In genomic region chr16:32076406-32076805, GRCm38 (mm10) we compare ENCODE assay signal across 13 mouse cellular contexts. TPM values are rescaled to one million over a fixed set of nuclear protein-coding genes. Genes with fewer than 3 reads are reported as not detected.
DNase-seq lines count a peak whose midpoint lies in the region; ATAC-seq lines count a peak whose summit lies in the region.
"Had no signal": no experiment of that assay in that cellular context is flagged by ENCODE, and none has a peak within 500 bp of the region (broad histone marks: within the 10 kb centered on the region; RNA-seq: fewer than 3 reads in every experiment).

No protein-coding gene starts in this region.

- H3K4me3 ChIP-seq in heart, embryonic 15.5 days: no peak overlapping the region
- no peak overlapping the region for H3K4me3 ChIP-seq in limb, embryonic 13.5 days
- H3K4me3 ChIP-seq in limb, embryonic 10.5 days: no peak overlapping the region

- DNase-seq in cerebellum, adult 9-10 months: peak; percentile 46
- no peak for DNase-seq in cerebellum, adult 9-11 months
- DNase-seq in heart, postnatal 25 days (ENCODE audit: low spot score): no peak
- no peak for DNase-seq in limb, embryonic 10.5 days (ENCODE audit: low spot score)
- DNase-seq in NIH3T3 (ENCODE audit: low read depth): peak; percentile 23
- DNase-seq in layer of hippocampus, adult 9-10 months (ENCODE audit: low spot score): no peak
- DNase-seq: cerebellum, postnatal 36 days; gastrocnemius, postnatal 25 days; kidney, postnatal 36 days had no signal

- no peak overlapping the region for H3K9ac ChIP-seq in heart, embryonic 15.5 days
- no peak overlapping the region for H3K9ac ChIP-seq in limb, embryonic 13.5 days

- no peaks in the 10 kb centered on the region for H3K27me3 ChIP-seq in heart, embryonic 15.5 days
- no peaks in the 10 kb centered on the region for H3K27me3 ChIP-seq in limb, embryonic 13.5 days
- H3K27me3 ChIP-seq in limb, embryonic 10.5 days (ENCODE audit: low read depth, poor library complexity, severe bottlenecking): no peaks in the 10 kb centered on the region
- H3K27me3 ChIP-seq: liver, embryonic 15.5 days had no signal

- H3K27ac ChIP-seq in heart, embryonic 15.5 days: no peak overlapping the region
- H3K27ac ChIP-seq in limb, embryonic 13.5 days: no peak overlapping the region
- H3K27ac ChIP-seq in limb, embryonic 10.5 days: no peak overlapping the region
- H3K27ac ChIP-seq: liver, embryonic 15.5 days had no signal

- no peaks in the 10 kb centered on the region for H3K36me3 ChIP-seq in heart, embryonic 15.5 days
- peaks cover 3% of the 10 kb centered on the region; the same call in 1 of the 2 replicates for H3K36me3 ChIP-seq in limb, embryonic 13.5 days
- H3K36me3 ChIP-seq in limb, embryonic 10.5 days: peaks cover 16% of the 10 kb centered on the region
- H3K36me3 ChIP-seq: liver, embryonic 15.5 days had no signal

- ATAC-seq in heart, embryonic 15.5 days (replicated peaks; ENCODE audit: insufficient number of reproducible peaks, insufficient read depth, low FRiP score, low read depth): no peak
- ATAC-seq in limb, embryonic 13.5 days (ENCODE audit: low FRiP score, low read depth): no peak

- H3K4me2 ChIP-seq in heart, embryonic 15.5 days: peak overlapping the region; percentile 60
- peak overlapping the region; percentile 21; the same call in 1 of the 2 replicates for H3K4me2 ChIP-seq in limb, embryonic 13.5 days (replicated peaks)

- intact Hi-C loops in heart, postnatal 25 days (cut with DNase I): loop anchor here (5.0 kb wide), 2 partner anchors 34 to 74 kb away; partner anchors contain the start of gene Senp5

- H3K4me1 ChIP-seq in heart, embryonic 15.5 days (replicated peaks): peaks cover 25% of the 10 kb centered on the region
- H3K4me1 ChIP-seq in limb, embryonic 13.5 days: peaks cover 21% of the 10 kb centered on the region
- peaks cover 19% of the 10 kb centered on the region for H3K4me1 ChIP-seq in limb, embryonic 10.5 days

- 35% methylated on average over 3 of the region's 3 CpGs for whole genome bisulfite sequencing in heart, embryonic 15.5 days
- 58% methylated on average over 3 of the region's 3 CpGs for WGBS in limb, embryonic 13.5 days
- WGBS in limb, embryonic 10.5 days: 96% methylated on average over 3 of the region's 3 CpGs

- no peaks in the 10 kb centered on the region for H3K9me3 ChIP-seq in heart, embryonic 15.5 days (replicated peaks)
- no peaks in the 10 kb centered on the region for H3K9me3 ChIP-seq in limb, embryonic 13.5 days
- H3K9me3 ChIP-seq in limb, embryonic 10.5 days (replicated peaks): no peaks in the 10 kb centered on the region
- H3K9me3 ChIP-seq: G1E; liver, embryonic 15.5 days had no signal

RNA-seq across cellular contexts. Expression of gene Pak2, which starts 2.7 kb away (rescaled TPM):
- 21.8 and 23.8 TPM in 2 replicates for polyA plus RNA-seq in heart, embryonic 15.5 days (2015; fragmentation: Nextera tagmentation; extraction: Ambion mirVana)
- 10 to 100 TPM; 24.7 to 27.7 TPM for total RNA-seq in heart, postnatal 25 days (2021)
- polyA plus RNA-seq in limb, embryonic 13.5 days (2015; fragmentation: Nextera tagmentation; extraction: Ambion mirVana): 30.0 and 32.3 TPM in 2 replicates
- 35.8 and 38.1 TPM in 2 replicates for polyA plus RNA-seq in limb, embryonic 10.5 days (2016; fragmentation: Nextera tagmentation; extraction: Ambion mirVana)

RNA-seq across cellular contexts. Expression of gene Pigx, which starts 23.1 kb away (rescaled TPM):
- polyA plus RNA-seq in heart, embryonic 15.5 days (2015; fragmentation: Nextera tagmentation; extraction: Ambion mirVana): 60.1 and 64.3 TPM in 2 replicates
- 10 to 100 TPM; 19.2 to 21.9 TPM for total RNA-seq in heart, postnatal 25 days (2021)
- polyA plus RNA-seq in limb, embryonic 13.5 days (2015; fragmentation: Nextera tagmentation; extraction: Ambion mirVana): 124 and 126 TPM in 2 replicates
- polyA plus RNA-seq in limb, embryonic 10.5 days (2016; fragmentation: Nextera tagmentation; extraction: Ambion mirVana): 147 and 150 TPM in 2 replicates

RNA-seq across cellular contexts. Expression of gene Cep19, which starts 23.2 kb away (rescaled TPM):
- polyA plus RNA-seq in heart, embryonic 15.5 days (2015; fragmentation: Nextera tagmentation; extraction: Ambion mirVana): 19.1 and 19.2 TPM in 2 replicates
- 10 to 100 TPM in 1 of 2 experiments, 1 to 10 TPM in 1; 8.9 to 10.9 TPM for total RNA-seq in heart, postnatal 25 days (2021)
- 30.0 and 33.2 TPM in 2 replicates for polyA plus RNA-seq in limb, embryonic 13.5 days (2015; fragmentation: Nextera tagmentation; extraction: Ambion mirVana)
- polyA plus RNA-seq in limb, embryonic 10.5 days (2016; fragmentation: Nextera tagmentation; extraction: Ambion mirVana): 36.6 and 39.5 TPM in 2 replicates

Comparison
In these comparisons a context has a peak if more than half of its experiments do, and no peak if none do; other contexts are left out.
1. DNase-seq: peak in cerebellum, adult 9-10 months (single experiment) and NIH3T3 (single experiment); none in cerebellum, adult 9-11 months (single experiment), heart, postnatal 25 days (single experiment), limb, embryonic 10.5 days (single experiment) and layer of hippocampus, adult 9-10 months (single experiment).